Mouse (Mus musculus) cerebellum, adult 9-11 months (tissue): Measurements from ENCODE around the gene Olfr877.

Experiments
- DNase-seq: peaks from one replicate; pipeline ENCODE4 v3.0.0; 2022

Gene Olfr877

GRCm38 (mm10) chr9:37853969-37854368, at the start of gene Olfr877:
Olfr877 (plus strand) TSS chr9:37854269.
- DNase-seq, result no peak

- DNase-seq, result no peak
Observed at GRCm38 (mm10) chr9:37807235-37807634, 46.8 kb upstream of the Olfr877 start.

GRCm38 (mm10) chr9:37808456-37808855, 45.6 kb upstream of the Olfr877 start:
- no peak for DNase-seq

GRCm38 (mm10) chr9:37808976-37809375, 45.1 kb upstream of the Olfr877 start:
- DNase-seq, result no peak

GRCm38 (mm10) chr9:37814696-37815095, 39.4 kb upstream of the Olfr877 start:
- DNase-seq, result no peak

GRCm38 (mm10) chr9:37829881-37830280, 24.2 kb upstream of the Olfr877 start:
- DNase-seq, result no peak

GRCm38 (mm10) chr9:37833341-37833740, 20.7 kb upstream of the Olfr877 start:
- no peak for DNase-seq

- no peak for DNase-seq
Observed at GRCm38 (mm10) chr9:37849267-37849666, 4.8 kb upstream of the Olfr877 start.

- no peak for DNase-seq
Observed at GRCm38 (mm10) chr9:37863325-37863724, 9.3 kb downstream of the Olfr877 start.

- DNase-seq, result no peak
Observed at GRCm38 (mm10) chr9:37870246-37870645, 16.2 kb downstream of the Olfr877 start.

GRCm38 (mm10) chr9:37871097-37871496, 17.0 kb downstream of the Olfr877 start:
- DNase-seq, result no peak

GRCm38 (mm10) chr9:37871536-37871935, 17.5 kb downstream of the Olfr877 start:
- DNase-seq, result no peak

GRCm38 (mm10) chr9:37890960-37891359, 36.9 kb downstream of the Olfr877 start:
- DNase-seq, result no peak

GRCm38 (mm10) chr9:37896661-37897060, 42.6 kb downstream of the Olfr877 start, which contains the start of gene Olfr145:
Olfr145 (plus strand) TSS chr9:37896724.
- no peak for DNase-seq

GRCm38 (mm10) chr9:37905555-37905954, 51.5 kb downstream of the Olfr877 start:
- DNase-seq, result no peak
